Mouse (Mus musculus) yolk sac, embryonic 10.5 days (tissue): Measurements from ENCODE around the gene Ank2.
A peak's percentile ranks its signal among the peaks of the same experiment; 100 is the strongest.

Experiments used
- DNase-seq: peaks from one replicate; pipeline ENCODE4 v3.0.0-alpha.2; 2017; ENCODE audit warnings: low spot score

The Ank2 gene

DNA sequence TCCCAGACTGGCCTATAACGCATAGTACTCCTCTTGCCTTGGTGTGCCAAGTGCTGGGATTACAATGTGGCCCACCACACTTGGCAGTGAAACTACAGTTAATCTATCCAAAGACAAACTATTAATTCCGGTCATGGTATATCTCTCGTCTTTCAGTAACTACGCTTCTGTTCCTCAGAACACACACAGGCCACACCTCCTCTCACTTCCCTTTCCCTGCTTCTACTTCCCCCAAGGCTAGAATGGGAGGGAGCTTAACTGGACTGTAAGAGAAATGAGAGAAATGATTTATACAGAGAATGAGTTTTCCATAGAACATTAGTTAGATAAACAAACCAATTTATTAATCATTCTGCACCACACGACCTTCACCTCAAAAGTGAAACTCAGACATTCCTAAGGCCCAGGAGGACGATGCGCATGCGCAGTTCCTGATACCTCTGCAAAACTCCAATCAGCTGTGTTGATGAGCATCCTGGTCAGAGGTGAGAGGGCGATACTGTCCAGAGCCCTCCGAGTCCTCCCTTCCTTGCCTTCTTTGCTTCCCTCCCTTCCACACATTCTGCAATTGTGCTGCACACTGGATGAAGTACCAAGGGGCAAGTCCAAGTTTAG, 206.2 kb downstream of the Ank2 start:
- DNase-seq = no peak

DNA sequence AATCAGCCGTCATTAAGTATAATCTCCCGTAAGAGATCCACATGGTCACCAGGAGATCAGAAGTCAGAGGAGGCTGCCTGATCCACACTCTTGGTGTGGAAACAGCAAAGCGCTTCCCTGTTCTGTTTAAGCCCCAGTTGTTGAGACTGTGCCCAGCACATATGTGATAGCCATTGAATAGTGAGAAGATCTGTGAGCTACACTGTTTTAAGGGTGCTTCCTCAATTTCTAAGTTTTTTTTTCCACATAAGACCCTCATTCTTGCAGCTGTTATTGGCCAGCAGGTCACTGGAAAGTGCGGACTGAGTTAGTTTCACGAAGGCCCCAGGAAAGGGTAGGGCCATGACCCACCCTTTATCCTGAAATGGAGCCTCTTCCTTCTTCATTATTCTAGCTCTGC, 216.9 kb downstream of the Ank2 start:
- DNase-seq = no peak

DNA sequence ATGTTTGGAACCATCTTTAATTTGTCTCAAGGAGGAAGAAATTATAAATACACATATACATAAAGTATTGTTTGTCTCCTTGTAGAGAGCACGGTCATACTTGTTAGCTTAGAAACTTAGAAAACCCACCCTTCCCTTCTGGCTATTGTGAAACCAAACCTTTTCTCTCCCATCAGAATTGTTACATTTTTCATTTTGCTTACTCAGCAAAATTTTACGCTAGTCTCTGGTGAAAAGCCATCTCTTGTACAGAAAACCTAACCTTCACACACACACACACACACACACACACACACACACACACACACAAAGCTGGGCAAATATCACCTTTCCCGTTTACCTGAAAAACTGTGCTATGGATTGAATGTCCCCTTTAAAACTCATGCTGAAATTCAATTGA, 217.8 kb downstream of the Ank2 start:
- DNase-seq = no peak

GRCm38 (mm10) chr3:127280376-127280775, 218.8 kb downstream of the Ank2 start:
- no peak for DNase-seq

DNA sequence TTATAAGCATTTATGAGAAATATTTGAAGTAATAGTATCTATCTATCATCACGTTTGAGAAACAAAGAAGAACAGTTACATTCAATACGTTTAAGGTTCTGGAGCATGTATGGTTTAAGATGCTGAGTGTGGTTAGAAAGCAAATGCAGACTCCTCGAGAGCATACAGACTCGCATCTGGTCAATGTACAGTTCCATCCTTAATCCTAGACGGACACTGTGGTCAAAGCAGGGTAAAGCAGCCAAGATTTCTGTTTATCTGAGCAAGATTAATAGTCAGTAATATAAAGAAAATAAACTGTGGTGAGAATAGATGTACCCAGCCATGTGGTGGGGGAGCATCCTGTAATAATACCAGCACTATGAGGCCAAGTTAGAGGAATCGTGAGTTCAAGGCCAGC, 223.2 kb downstream of the Ank2 start:
- no peak for DNase-seq

DNA sequence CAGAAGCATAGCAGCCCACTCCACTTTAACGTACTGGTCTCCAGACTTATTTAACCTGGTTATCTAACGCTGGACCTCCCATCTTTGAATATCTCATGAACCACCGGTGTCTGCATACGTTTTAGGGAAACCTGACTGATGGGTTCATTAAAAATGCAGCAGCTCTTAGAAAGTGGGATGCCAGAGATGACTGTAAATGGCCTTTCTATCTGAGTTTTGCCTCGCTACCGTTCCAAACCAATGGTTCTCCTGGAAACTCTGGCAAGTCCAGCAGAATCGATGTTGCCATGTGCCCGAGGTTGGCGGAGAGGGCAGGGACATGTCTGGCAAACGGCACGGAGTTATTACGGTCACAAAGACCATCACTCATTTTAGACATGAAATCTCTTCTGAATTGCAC, 226.3 kb downstream of the Ank2 start:
- no peak for DNase-seq

DNA sequence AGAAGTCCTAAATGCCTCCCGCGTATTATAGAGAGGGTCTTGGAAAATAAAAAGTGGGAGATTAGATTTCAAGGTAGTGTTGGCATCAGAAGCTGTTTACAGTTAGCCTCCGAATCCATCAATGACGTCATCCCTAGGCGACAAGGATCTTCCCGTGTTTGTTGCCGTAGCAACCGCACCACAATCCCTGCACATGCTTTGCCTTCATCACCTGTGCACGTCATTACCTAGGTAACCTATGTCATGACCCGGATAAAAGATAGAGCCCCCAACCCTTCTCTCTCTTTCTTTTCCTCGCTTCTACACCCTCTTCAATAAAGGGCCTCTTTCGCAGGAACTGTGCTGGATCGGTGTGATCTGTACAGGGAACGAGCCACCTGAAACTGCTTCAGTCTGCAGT, 229.5 kb downstream of the Ank2 start:
- DNase-seq = no peak

DNA sequence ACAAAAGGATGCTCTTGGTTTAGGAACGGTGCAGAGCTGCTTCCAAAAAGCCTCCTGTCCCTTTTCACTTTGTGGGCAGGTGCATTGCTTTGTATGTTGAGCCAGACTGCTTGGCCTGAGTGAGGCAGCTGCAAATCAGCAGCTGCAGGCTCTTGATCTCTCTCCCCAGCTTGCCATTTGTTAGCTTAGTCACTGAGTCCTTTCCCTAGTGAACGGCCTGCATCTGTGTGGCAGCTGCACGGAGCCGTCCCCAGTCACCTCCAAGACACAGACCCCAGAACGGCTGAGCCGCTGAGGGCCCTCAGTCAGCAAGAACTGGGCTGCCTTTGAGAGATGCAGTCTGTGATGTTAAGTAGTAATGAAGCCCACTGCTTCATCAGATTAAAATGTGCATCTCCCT, 231.3 kb downstream of the Ank2 start:
- no peak for DNase-seq

DNA sequence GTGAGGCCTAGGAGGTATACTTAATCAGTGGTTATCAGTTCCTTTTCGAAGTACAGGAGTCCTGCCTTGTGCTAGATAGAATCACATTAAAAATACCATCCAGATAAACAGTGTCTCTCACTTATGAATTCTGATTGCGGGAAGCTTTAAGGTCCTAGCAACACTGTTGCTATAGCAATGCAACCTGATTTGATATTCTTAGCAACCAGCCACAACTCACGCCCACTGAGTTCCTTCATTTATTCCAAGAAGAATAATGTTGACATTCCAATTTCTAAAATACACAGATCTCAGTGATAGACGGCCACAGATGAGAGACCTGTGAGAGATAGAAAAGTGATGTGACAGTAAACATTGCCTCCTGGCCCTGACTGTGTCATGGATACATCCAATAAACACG, 233.4 kb downstream of the Ank2 start:
- no peak for DNase-seq

DNA sequence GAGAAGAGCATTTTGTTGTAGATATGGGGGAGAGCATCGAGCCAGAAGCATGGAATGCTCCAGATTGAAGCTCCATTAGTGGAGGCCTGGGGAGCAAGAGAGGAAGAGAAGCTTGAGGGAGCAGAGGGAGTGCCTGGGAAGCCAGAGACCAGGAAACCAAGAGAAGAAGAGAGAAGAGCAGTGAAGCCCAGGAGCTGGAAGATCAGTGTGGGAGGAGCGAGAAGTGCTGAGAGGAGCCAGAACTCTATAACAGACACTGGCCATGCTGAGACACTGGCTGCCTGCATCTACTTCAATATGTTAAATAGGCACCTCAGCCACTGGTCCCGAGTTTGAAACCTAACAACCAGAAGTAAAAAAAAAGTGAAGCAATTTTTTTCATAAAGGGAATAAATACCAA, 234.0 kb downstream of the Ank2 start:
- no peak for DNase-seq

DNA sequence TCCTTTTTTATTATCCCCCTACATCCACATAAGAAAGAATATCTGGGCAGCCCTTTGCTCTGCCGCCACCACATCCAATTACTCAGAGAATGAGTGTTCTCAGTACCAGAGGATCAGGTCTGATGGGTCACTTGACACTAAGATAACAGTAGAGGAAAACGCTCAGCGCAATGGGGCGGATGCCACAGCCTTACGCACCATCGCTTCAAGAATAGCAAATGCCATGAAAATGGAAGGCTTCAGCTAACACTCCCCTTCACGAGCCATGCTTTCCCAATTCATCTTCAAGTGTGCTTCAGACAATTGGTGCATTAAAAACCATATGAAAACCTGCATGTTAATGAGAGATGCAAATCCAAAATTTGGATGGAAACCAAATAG, 238.4 kb downstream of the Ank2 start:
- no peak for DNase-seq

DNA sequence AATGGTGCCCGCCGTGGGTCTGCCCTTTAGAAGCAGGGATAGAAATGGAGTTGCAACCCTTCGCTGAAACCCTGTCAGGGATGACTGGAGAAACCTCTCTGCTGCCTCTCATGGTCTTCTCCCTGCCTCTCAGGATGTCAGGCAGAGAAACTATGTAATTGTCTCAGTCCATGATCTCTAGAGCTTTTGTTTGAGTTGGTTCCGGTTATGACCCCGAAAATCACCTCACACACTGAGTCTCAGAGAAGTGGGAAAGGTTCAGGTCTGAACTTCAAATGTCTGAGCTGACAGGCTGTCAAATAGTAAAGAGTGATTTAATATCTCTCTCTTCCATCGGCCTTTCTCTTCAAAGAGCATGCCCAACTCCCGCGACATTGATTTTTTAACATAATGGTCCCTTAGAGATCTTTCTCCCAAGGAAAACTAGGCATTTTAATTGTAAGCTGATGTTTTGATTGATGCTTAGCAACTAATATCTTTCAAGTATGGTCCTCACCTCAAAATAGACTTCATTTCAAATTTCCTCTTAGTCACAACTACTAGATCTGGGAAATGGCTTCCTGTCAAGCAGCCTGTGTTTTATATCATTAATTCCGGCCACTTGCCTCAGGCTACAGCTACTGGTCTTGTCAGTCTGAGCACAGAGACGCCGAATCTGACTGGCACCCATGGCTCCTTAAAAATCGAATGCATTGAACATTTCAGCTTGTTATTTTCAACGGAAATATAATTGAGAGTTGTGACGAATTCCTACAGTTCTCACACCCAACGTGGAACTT, 239.0 kb downstream of the Ank2 start:
- no peak for DNase-seq

- no peak for DNase-seq
Observed at GRCm38 (mm10) chr3:127258466-127259075, 240.6 kb downstream of the Ank2 start.

- DNase-seq = no peak
Observed at GRCm38 (mm10) chr3:127257969-127258368, 241.2 kb downstream of the Ank2 start.

- peak; percentile 90 for DNase-seq
Observed at GRCm38 (mm10) chr3:127257279-127257925, 241.7 kb downstream of the Ank2 start.

DNA sequence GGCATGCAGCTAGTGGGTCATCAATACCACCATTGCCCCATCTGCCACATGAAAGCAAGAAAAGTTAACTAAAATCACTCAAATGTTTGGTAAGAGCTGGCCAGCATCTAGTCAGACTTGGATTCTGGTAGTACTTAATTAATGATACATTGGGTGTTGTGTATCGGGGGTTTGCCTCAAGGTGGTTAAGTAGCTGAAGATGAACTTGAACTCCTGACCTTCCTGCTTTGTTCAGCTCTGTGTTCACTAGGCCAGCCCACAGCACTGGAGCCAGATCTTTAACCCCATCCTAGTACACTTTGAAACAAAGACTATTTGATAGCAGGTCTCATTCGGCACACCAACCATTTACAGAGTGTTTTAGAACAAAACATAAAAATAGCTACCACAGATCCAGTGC, 242.5 kb downstream of the Ank2 start:
- DNase-seq = no peak

- no peak for DNase-seq
Observed at GRCm38 (mm10) chr3:127250930-127251329, 248.2 kb downstream of the Ank2 start.

GRCm38 (mm10) chr3:127248611-127249010, 250.5 kb downstream of the Ank2 start:
- DNase-seq = no peak

GRCm38 (mm10) chr3:127246989-127247708, 252.0 kb downstream of the Ank2 start:
- no peak for DNase-seq

GRCm38 (mm10) chr3:127243928-127244642, 255.1 kb downstream of the Ank2 start:
- no peak for DNase-seq

GRCm38 (mm10) chr3:127242234-127242810, 256.8 kb downstream of the Ank2 start:
- DNase-seq = no peak
